Mouse (Mus musculus): Measurements from ENCODE around the gene 1700067K01Rik. TPM values are rescaled to one million over a fixed set of nuclear protein-coding genes. Genes with fewer than 3 reads are reported as not detected.

Gene 1700067K01Rik
- polyA plus RNA-seq, 1 experiment from 2014 or later = 0.71 TPM

GRCm38 (mm10) chr8:83971121-83971520, 30.2 kb upstream of the 1700067K01Rik start:
- Histone ChIP-seq H3K27ac (ENCODE audit: low read length) (no peak overlapping the region), H3K4me3 (ENCODE audit: low read depth, low read length) (no peak overlapping the region), H3K4me2 (replicated peaks; ENCODE audit: low read depth, low read length) (no peak overlapping the region), H3K9me3 (ENCODE audit: control insufficient read depth, low read depth, low read length) (no peaks in the 10 kb centered on the region), H3K36me3 (ENCODE audit: control insufficient read depth, insufficient read depth, low read length) (peaks cover 7% of the 10 kb centered on the region; the same call in 1 of the 2 replicates), H3K27me3 (ENCODE audit: control insufficient read depth, insufficient read depth, low read length) (no peaks in the 10 kb centered on the region), H3K4me1 (ENCODE audit: control insufficient read depth, insufficient read depth, low read length) (peaks cover 12% of the 10 kb centered on the region; the same call in 1 of the 2 replicates), H3K9ac (replicated peaks; ENCODE audit: low read depth, low read length) (no peak overlapping the region)
- WGBS = 89% methylated on average over 4 of the region's 4 CpGs
- ATAC-seq (ENCODE audit: insufficient number of reproducible peaks, insufficient read depth, low FRiP score, low read depth) = no peak

DNA sequence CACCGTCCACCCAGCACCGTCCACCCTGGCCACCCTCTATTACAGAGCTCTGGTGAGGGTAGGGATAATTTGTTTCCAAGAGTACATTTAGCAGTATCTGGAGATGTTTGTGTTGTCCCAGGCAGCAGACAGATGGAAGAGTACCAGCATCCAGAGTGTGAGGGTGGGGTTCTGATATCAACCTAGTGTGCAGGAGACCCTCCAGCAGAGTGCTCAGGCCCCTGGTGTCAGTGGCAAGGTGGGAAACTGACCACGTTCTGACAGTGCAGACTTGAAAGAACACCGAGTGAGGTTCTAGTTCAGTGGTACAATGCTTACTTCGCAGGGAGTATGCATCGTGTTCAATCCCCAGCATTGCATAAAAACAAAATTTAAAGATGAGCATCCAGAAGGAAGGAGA, 29.6 kb upstream of the 1700067K01Rik start:
- no peaks in the 10 kb centered on the region for H3K9me3 ChIP-seq (ENCODE audit: control insufficient read depth, low read depth, low read length)
- no peak for ATAC-seq (ENCODE audit: insufficient number of reproducible peaks, insufficient read depth, low FRiP score, low read depth)
- H3K27ac ChIP-seq (ENCODE audit: low read length) = no peak overlapping the region
- H3K9ac ChIP-seq (replicated peaks; ENCODE audit: low read depth, low read length) = no peak overlapping the region; the same call in 1 of the 2 replicates
- H3K4me1 ChIP-seq (ENCODE audit: control insufficient read depth, insufficient read depth, low read length) = peaks cover 12% of the 10 kb centered on the region; the same call in 1 of the 2 replicates
- H3K27me3 ChIP-seq (ENCODE audit: control insufficient read depth, insufficient read depth, low read length) = no peaks in the 10 kb centered on the region
- H3K4me3 ChIP-seq (ENCODE audit: low read depth, low read length) = 0 out of 2 replicates have a peak overlapping the region, but pooled peaks have one; percentile 90
- peaks cover 7% of the 10 kb centered on the region; the same call in 1 of the 2 replicates for H3K36me3 ChIP-seq (ENCODE audit: control insufficient read depth, insufficient read depth, low read length)
- 74% methylated on average over 6 of the region's 6 CpGs for whole genome bisulfite sequencing
- peak overlapping the region; percentile 81 for H3K4me2 ChIP-seq (replicated peaks; ENCODE audit: low read depth, low read length)

GRCm38 (mm10) chr8:83972150-83973120, 28.9 kb upstream of the 1700067K01Rik start, which contains the start of gene Prkaca:
Prkaca (plus strand) TSS chr8:83972993.
- 2% methylated on average over 73 of the region's 94 CpGs for WGBS
- peaks cover 7% of the 10 kb centered on the region; the same call in 1 of the 2 replicates for H3K36me3 ChIP-seq (ENCODE audit: control insufficient read depth, insufficient read depth, low read length)
- peaks cover 15% of the 10 kb centered on the region; the same call in 1 of the 2 replicates for H3K4me1 ChIP-seq (ENCODE audit: control insufficient read depth, insufficient read depth, low read length)
- H3K27ac ChIP-seq (ENCODE audit: low read length) = peak within 1 kb of the TSS; percentile 44; the same call in 1 of the 2 replicates
- peak within 1 kb of the TSS; percentile 83 for H3K9ac ChIP-seq (replicated peaks; ENCODE audit: low read depth, low read length)
- H3K9me3 ChIP-seq (ENCODE audit: control insufficient read depth, low read depth, low read length) = no peaks in the 10 kb centered on the region
- ATAC-seq (ENCODE audit: insufficient number of reproducible peaks, insufficient read depth, low FRiP score, low read depth) = peak; percentile 100
- peak within 1 kb of the TSS; percentile 90 for H3K4me3 ChIP-seq (ENCODE audit: low read depth, low read length)
- H3K27me3 ChIP-seq (ENCODE audit: control insufficient read depth, insufficient read depth, low read length) = no peaks in the 10 kb centered on the region
- peak within 1 kb of the TSS; percentile 98 for H3K4me2 ChIP-seq (replicated peaks; ENCODE audit: low read depth, low read length)

GRCm38 (mm10) chr8:83973161-83974031, 27.9 kb upstream of the 1700067K01Rik start:
- peak overlapping the region; percentile 44; the same call in 1 of the 2 replicates for H3K27ac ChIP-seq (ENCODE audit: low read length)
- 2% methylated on average over 37 of the region's 37 CpGs for WGBS
- peak; percentile 10 for ATAC-seq (ENCODE audit: insufficient number of reproducible peaks, insufficient read depth, low FRiP score, low read depth)
- H3K4me2 ChIP-seq (replicated peaks; ENCODE audit: low read depth, low read length) = peak overlapping the region; percentile 98
- H3K27me3 ChIP-seq (ENCODE audit: control insufficient read depth, insufficient read depth, low read length) = no peaks in the 10 kb centered on the region
- peaks cover 19% of the 10 kb centered on the region; the same call in 1 of the 2 replicates for H3K4me1 ChIP-seq (ENCODE audit: control insufficient read depth, insufficient read depth, low read length)
- H3K9ac ChIP-seq (replicated peaks; ENCODE audit: low read depth, low read length) = peak overlapping the region; percentile 83
- no peaks in the 10 kb centered on the region for H3K9me3 ChIP-seq (ENCODE audit: control insufficient read depth, low read depth, low read length)
- H3K36me3 ChIP-seq (ENCODE audit: control insufficient read depth, insufficient read depth, low read length) = peaks cover 4% of the 10 kb centered on the region; the same call in 1 of the 2 replicates
- H3K4me3 ChIP-seq (ENCODE audit: low read depth, low read length) = peak overlapping the region; percentile 90

DNA sequence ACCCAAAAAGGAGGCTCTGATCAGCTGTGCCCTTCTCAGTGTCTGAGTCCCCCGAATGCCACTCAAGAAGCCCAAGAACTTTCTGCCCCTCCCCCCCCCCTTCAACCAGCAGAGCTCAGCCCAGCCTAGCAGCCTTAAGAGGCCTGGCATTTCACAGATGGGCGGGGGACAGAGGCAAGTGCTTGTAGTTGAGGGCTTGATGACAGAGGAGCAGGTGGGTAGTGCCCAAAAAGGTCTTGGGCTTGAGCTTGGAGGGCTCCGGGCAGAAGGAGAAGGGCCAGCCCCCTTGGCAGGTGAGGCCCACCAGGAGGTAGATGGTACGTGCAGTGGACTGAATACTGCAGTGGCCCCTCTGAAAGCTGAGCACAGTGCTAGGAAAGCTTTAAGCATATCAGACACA, 26.8 kb upstream of the 1700067K01Rik start:
- WGBS = 82% methylated on average over 4 of the region's 4 CpGs
- H3K4me3 ChIP-seq (ENCODE audit: low read depth, low read length) = no peak overlapping the region
- no peaks in the 10 kb centered on the region; the same call in 1 of the 2 replicates for H3K36me3 ChIP-seq (ENCODE audit: control insufficient read depth, insufficient read depth, low read length)
- no peaks in the 10 kb centered on the region for H3K9me3 ChIP-seq (ENCODE audit: control insufficient read depth, low read depth, low read length)
- peaks cover 19% of the 10 kb centered on the region; the same call in 1 of the 2 replicates for H3K4me1 ChIP-seq (ENCODE audit: control insufficient read depth, insufficient read depth, low read length)
- 0 out of 2 replicates have a peak overlapping the region, but pooled peaks have one; percentile 1 for H3K4me2 ChIP-seq (replicated peaks; ENCODE audit: low read depth, low read length)
- no peaks in the 10 kb centered on the region for H3K27me3 ChIP-seq (ENCODE audit: control insufficient read depth, insufficient read depth, low read length)
- H3K9ac ChIP-seq (replicated peaks; ENCODE audit: low read depth, low read length) = no peak overlapping the region
- ATAC-seq (ENCODE audit: insufficient number of reproducible peaks, insufficient read depth, low FRiP score, low read depth) = no peak
- H3K27ac ChIP-seq (ENCODE audit: low read length) = no peak overlapping the region

GRCm38 (mm10) chr8:83976101-83976630, 25.1 kb upstream of the 1700067K01Rik start:
- WGBS = 87% methylated on average over 4 of the region's 4 CpGs

GRCm38 (mm10) chr8:83976779-83977350, 24.4 kb upstream of the 1700067K01Rik start:
- WGBS = 72% methylated on average over 5 of the region's 5 CpGs
- Histone ChIP-seq H3K36me3 (ENCODE audit: control insufficient read depth, insufficient read depth, low read length) (peaks cover 16% of the 10 kb centered on the region), H3K4me1 (ENCODE audit: control insufficient read depth, insufficient read depth, low read length) (peaks cover 16% of the 10 kb centered on the region; the same call in 1 of the 2 replicates), H3K4me3 (ENCODE audit: low read depth, low read length) (no peak overlapping the region), H3K9ac (replicated peaks; ENCODE audit: low read depth, low read length) (no peak overlapping the region), H3K4me2 (replicated peaks; ENCODE audit: low read depth, low read length) (no peak overlapping the region), H3K9me3 (ENCODE audit: control insufficient read depth, low read depth, low read length) (no peaks in the 10 kb centered on the region), H3K27ac (ENCODE audit: low read length) (no peak overlapping the region), H3K27me3 (ENCODE audit: control insufficient read depth, insufficient read depth, low read length) (no peaks in the 10 kb centered on the region)
- no peak for ATAC-seq (ENCODE audit: insufficient number of reproducible peaks, insufficient read depth, low FRiP score, low read depth)

More at GRCm38 (mm10) chr8:83976101-83976630, 25.1 kb upstream of the 1700067K01Rik start:
- H3K27me3 ChIP-seq (ENCODE audit: control insufficient read depth, insufficient read depth, low read length) = no peaks in the 10 kb centered on the region
- no peak for ATAC-seq (ENCODE audit: insufficient number of reproducible peaks, insufficient read depth, low FRiP score, low read depth)
- no peak overlapping the region for H3K4me3 ChIP-seq (ENCODE audit: low read depth, low read length)
- no peak overlapping the region for H3K27ac ChIP-seq (ENCODE audit: low read length)
- H3K9ac ChIP-seq (replicated peaks; ENCODE audit: low read depth, low read length) = no peak overlapping the region
- peaks cover 19% of the 10 kb centered on the region; the same call in 1 of the 2 replicates for H3K4me1 ChIP-seq (ENCODE audit: control insufficient read depth, insufficient read depth, low read length)
- peaks cover 9% of the 10 kb centered on the region for H3K36me3 ChIP-seq (ENCODE audit: control insufficient read depth, insufficient read depth, low read length)
- no peaks in the 10 kb centered on the region for H3K9me3 ChIP-seq (ENCODE audit: control insufficient read depth, low read depth, low read length)
- no peak overlapping the region for H3K4me2 ChIP-seq (replicated peaks; ENCODE audit: low read depth, low read length)

All from stomach, embryonic 14.5 days (tissue).